Mouse (Mus musculus) thymus, postnatal 10 days (tissue): ENCODE results near the gene Olfr749.
"Not testable (repeated sequence)": the region's sequence is repeated elsewhere in the genome, so short reads cannot be mapped to it uniquely, and the experiment has no call there.

Experiments used
- DNase-seq, 2 experiments: peaks; one replicate each; pipeline ENCODE4 v3.0.0; 2021; ENCODE audit warnings: low spot score in 2 of 2

Gene Olfr749

DNA sequence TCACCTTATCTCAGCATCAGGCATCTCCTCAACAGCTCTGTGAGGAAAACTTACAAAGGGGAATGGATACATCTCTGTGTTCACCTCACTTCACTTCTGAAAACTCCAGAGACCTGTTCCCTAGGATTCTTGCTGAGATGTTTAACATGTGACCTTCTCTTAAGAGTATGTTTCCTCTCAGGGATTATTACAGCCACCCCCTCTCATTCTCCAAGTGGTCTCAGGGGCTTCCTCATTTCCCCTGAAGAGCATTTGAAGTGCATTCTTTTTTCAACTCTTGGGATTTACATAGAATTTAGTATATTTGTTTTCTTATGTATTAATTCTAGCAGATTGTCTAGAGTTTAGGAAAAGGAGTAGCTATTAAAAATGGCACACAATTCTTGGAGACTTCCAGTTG is at the start of gene Olfr749:
TSS of gene Olfr749 (minus strand) at position 101 of the 400 bp plus-strand sequence.
- DNase-seq: no peak

DNA sequence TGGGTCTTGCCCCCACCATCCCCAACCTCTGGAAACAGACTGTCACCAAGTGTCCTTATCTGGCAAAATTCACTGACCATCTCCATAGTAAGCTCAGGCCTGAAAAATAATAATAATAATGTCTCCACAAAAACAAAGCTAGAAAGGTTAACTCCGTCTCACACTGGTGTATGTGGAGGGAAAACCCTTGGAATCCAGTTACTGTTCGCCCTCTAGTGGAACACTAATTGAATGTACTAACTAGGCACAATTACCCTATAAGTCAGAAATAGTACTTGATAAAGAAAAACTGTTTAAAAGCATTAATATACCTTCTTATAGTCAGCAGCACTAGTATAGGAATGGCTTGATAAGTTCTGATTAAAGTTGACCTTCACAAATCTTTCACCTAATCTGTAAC is 43.3 kb upstream of the Olfr749 start:
- DNase-seq: no peak

DNA sequence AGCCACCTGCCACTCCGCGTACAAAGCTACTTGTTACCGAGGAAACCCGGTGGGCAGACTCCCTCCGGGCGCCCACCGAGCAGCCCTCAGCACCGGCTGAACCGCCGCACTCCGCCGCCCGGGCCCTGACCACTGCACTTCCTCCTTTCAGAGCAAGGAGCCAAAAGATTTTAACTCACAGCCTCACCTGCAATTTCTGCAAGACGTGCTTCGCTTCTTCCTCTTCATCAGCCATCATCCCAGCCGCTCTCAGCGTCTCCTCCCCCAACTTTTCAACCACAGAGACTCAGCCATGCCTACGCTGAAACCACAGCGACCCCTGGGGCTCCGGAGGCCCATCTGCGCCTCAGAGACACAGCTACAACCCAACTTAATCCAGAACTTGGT is 40.4 kb upstream of the Olfr749 start, which contains the start of gene Ttc5:
TSS of gene Ttc5 (minus strand) at position 269 of the 387 bp plus-strand sequence.
- peak; percentile 77 to 93 for DNase-seq

DNA sequence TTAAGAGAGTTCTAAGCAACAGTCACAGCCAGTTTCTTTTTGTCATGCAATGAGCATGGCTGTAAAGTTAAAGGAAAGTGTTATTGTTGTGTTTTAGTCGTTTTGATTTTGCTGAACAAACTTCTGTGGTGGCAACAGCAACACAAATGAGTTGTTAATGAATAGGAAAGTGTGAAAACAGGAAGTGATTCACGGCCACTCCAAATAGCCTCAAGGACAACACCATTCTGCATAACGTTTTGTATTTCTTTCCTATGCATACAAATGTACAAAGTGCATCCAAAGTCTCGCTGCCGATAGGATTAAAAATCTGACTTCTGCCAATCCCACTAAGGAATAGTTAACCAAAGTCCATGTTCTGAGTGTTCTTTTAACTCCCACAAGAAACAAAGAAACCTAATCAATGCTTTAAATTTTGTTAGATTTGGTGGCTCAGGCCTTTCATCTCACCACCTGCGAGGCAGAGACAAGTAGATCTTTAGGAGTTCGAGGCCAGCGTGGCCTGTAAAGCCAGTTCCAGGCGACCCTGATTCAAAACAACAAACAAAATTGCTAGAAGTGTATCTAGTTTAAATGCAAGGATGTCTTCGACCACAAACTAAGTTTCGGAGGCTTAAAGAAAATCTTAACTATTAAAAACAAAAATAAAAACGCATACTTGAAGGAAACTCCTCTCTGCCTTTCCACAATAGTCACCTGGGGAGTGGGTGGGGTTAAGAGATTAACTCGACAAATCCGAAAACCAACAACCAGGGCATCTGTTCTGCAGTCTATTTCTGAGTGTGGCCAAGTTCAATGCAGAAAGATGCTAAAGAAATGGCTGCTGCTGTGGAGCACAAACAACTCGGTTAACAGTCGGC is 39.7 kb upstream of the Olfr749 start:
- DNase-seq: no peak

DNA sequence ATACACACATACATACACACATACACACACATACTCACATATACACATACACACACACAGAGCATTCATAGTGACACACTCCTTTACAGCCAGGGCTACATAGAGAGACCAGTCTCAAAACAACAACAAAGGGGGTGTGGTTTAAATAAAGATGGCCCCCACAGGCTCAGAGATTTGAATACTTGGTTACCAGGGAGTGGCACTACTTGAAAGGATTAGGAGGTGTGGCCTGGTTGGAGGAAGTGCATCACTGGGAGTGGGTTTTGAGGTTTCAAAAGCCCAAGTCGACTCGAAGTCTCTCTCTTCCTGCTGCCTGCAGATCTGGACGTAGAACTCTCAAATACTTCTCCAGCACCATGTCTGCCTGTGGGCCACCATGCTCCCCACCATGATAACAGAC is 37.3 kb upstream of the Olfr749 start:
- DNase-seq: no peak

DNA sequence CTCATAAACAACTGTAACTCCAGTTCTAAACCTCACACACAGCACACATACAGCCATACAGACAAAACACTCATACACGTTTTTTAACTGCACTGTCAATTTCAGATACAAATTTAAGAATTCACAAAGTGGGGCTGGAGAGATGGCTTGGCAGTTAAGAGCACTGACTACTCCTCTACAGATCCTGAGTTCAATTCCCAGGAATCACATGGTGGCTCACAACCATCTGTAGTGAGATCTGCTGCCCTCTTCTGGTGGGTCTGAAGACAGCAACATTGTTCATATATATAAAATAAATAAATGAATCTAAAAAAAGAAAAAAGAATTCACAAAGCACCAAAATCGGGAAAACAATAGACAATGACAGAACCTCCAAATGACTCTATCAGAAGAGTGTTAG is 26.4 kb upstream of the Olfr749 start:
- DNase-seq: peak in 1 of 2 experiments; percentile 16

DNA sequence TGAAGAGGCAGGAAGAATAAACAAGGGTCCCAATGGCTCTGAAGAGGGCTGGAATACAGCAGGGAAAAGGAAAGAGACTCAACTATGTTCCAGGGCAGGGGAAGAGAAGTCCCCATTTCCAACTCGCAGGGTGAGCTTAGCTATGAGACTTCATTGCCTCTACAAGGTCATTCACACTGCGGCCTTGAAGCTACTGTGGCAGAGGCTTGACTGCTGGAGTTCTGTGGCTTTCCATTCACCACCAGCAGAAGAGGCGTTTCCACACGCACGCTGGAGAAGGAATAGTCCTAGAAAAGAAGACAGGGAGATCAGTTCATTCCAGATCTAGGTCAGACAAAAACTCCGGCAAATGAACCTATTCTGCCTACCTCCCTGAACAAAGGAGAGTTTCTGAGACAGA is 20.8 kb upstream of the Olfr749 start:
- DNase-seq: no peak

DNA sequence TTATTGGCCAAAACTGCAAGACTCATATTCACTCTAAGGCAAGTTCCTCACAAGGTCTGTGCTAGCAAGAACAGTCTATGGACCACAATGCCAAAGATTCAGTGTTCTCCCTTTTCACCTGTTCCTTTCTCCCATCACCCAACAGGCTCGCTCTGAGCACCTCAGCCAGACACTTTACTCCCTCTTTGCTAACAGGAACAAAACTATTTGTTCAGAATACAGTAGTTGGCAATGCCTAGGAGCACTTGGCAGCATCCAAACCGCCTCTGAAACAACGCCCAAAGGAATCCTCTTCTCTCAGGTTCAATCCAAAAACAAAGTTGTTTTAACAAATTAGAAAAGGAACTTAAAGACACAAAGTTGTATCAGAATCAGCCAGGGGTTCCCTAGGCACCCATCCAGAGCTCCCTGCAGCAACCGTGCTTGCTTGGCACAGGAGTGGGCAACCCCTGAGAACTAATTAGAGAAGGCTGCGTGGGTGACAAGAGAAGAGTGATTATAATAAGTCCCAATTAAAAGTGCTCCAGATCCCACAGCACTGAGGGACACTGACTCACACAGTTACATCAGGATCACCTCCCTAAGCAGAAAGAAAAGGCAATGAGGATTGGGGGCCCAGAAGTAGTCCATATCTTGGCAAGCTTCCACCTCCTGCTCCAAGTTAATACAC is 13.7 kb upstream of the Olfr749 start:
- DNase-seq: no peak

DNA sequence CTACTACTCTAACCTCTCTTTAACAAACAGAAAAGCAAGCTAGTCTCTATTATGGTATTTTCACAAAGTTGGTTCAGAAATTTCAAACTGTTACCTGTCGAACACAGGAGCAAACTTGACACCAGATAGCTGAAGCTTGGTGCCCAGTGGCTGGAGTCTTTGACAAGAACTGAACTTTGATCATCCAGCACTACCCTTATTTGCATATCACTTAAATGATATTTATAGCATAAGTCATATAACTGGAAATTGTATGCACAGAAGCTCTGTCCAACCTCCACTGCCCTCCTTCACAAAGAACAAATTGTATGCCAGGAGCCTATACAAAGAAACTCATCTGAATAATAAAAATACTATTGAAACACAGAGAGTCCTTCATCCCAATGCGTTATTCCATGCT is 3.3 kb downstream of the Olfr749 start:
- no peak for DNase-seq

DNA sequence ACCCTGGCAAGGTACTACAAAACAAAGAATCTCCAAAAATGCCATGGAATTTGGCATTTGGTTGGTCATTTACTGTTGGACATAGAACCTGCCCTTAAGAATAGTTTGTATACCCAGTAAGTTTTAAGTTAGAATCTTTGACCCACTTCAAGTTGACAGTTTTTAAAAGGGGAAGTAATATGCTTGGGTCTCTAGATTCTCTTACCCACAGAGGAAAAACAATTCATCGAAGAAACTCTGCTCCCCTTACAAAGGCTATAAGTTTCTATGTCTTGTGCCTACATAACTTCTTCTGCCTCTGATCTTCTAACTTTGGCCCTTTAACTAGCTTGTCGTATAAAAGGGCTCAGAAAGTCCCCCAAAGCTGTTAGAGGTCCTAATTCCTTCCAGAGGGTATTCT is 4.6 kb downstream of the Olfr749 start:
- DNase-seq: no peak

DNA sequence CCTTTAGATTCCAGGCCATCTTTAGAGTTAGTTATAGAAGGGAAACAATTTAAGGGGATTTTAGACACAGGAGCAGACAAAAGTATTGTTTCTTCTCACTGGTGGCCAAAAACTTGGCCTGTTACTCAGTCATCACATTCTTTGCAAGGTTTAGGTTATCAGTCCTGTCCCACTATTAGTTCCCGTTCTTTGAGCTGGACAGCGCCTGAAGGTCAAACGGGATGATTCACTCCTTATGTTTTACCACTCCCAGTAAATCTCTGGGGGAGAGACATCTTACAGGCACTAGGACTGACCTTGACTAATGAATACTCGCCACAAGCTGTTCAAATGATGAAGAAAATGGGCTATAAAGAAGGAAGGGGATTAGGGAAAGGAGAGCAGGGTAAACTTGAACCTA is 22.5 kb downstream of the Olfr749 start:
- not testable (repeated sequence) for DNase-seq

DNA sequence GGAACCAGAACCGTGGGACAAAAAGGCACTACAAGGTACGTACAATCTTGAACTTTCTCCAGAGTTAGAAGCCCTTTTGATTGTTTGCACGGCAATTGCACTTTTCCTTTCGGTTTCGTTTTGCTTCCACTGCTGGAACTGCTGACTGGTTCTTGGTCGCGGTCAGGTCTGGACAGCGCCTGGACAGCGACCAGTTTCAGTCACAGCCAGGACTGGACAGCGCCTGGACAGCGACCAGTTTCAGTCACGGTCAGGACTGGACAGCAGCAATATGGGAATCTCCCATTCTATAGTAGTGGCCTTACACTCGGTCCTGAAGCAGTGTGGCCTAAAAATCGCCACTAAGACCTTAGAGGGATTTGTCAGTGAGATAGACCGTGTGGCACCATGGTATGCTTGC is 25.0 kb downstream of the Olfr749 start:
- DNase-seq: not testable (repeated sequence)

DNA sequence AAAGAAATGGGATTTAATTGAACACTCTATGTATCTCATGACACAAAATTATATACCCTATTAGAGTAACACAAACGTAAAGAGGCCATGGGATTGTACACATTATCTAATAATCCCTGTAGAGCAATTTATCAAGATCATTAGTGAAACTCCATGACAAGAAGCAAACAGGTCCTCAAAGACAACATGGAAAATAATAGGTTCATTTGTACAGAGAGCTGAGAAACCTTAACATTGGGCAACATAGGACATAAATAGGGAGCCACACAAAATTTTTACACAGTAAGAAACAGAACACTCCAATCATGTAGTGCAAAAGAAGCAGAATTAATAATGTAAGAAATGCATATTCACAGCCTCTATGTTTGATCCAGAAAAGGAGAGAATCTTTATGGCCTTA is 37.8 kb downstream of the Olfr749 start, which contains the start of gene Olfr748:
TSS of gene Olfr748 (plus strand) at position 301 of the 400 bp plus-strand sequence.
- no peak for DNase-seq

DNA sequence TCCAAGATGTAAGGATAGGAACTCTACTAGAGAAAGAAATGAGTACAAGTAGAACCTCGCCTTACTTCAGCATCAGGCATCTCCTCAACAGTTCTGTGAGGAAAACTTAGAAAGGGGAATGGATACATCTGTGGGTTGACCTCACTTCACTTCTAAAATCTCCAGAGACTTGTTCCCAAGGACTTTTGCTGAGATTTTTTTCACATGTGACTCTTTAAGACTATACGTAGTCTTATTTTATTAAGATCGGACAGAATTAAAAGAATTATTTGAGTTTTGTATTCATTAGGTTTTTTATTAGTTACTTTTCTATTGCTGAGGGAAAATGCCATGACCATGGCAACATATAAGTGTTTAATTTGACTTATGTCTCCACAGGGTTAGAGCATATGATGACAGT is 51.8 kb downstream of the Olfr749 start, which contains the start of gene Olfr747:
TSS of gene Olfr747 (minus strand) at position 101 of the 400 bp plus-strand sequence.
- no peak for DNase-seq
